Mouse (Mus musculus): ENCODE measurements around the gene Hyal3.

- TF ChIP-seq CTCF (IDR thresholded peaks at IDR 0.05; ENCODE audit: low read depth): no peak
- TF ChIP-seq EP300 (optimal IDR thresholded peaks at IDR 0.05): no peak
Observed at GRCm38 (mm10) chr9:107547026-107547425, 33.6 kb upstream of the Hyal3 start, which contains the start of gene Zmynd10.

Data from stomach, postnatal 0 days (tissue).